Mouse (Mus musculus): ENCODE results near the gene Igfbp3.

Gene Igfbp3

DNA sequence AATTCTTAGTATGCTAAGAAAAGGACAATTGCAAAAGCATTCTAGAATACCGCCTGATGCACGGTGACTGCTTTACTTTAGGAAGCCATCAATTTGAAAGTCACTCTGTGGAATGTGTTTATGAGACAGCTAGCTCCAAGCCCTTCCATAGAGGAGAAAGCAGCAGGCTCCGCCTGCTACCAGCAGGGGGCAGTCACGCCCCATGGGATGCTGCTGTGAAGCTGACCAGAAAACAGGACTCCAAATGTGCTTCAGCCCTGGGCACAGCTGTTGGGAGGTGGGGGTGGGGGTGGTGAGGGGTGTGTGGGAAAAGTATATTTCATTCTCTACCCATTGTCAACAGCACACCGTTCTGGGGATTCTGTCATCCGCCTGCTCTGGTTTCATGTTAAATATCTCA is 3.4 kb downstream of the Igfbp3 start:
- peak; percentile 87 to 90 for DNase-seq

- DNase-seq, result no peak
These were observed 9.9 kb downstream of the Igfbp3 start for GRCm38 (mm10) chr11:7203846-7204245.

GRCm38 (mm10) chr11:7202206-7202605 is 11.5 kb downstream of the Igfbp3 start:
- DNase-seq, result no peak

DNA sequence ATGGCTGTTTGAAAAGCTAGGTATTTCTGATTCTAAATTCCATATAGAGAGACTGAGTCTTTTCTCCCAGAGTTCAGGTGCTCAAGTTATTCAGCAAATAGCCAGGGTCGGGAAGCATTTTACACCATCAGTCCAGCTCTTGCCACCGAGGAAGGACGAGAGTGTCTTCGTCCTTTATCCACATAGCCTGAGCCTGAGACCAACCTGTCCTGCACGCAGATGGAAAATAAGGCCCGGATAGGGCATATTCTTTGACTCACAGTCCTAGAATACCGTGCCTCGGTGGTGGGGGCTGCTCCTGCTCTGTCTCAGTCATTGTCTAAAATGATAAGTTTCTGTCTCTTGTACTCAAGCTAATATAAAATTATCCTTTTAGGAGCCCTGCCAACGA is 13.3 kb downstream of the Igfbp3 start:
- DNase-seq, result no peak

GRCm38 (mm10) chr11:7199736-7200392 is 13.9 kb downstream of the Igfbp3 start:
- DNase-seq, result peak; percentile 68 to 69

GRCm38 (mm10) chr11:7198481-7199256 is 15.1 kb downstream of the Igfbp3 start:
- DNase-seq, result no peak

DNA sequence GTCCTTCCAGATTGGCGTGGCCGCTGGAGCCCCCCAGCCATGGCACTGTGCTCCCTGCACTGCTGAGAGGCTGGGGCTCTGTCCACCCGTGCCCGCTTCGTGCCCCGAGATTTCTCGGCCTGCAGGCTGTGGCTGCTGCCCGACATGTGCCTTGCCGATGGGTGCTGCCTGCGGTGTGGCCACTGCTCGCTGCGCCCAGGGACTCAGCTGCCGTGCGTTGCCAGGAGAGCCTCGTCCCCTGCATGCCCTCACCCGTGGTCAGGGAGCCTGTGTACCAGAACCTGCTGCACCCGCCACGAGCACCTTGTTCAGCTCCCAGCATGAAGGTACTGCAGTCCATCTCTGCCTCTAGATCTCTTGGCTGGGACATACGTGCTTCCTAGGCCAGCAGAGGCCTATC is 15.7 kb downstream of the Igfbp3 start:
- DNase-seq, result peak in 1 of 2 experiments; percentile 45

DNA sequence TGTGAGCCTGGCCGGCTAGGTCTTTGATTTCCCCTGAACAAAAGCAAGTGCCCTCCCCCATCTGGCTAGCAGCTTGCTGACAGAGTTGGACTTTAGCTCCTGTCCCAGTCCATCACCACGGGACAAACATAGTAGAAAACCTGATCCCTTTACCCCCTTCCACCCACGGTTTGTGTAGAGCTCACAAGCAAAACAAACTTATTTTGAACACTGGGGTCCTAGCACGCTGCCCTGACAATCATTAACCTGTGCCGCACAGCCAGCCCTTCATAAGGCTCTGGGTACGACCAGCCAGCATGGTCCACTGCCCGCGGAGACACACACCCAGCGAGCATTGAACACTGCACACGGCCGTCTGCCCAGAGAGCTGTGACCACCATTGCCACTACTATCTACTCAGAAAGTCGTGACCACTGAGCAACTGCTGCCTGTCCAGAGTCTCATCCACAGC is 16.2 kb downstream of the Igfbp3 start, which contains the start of gene Igfbp1:
Igfbp1 (plus strand) TSS at position 292 of the 451 bp plus-strand sequence.
- DNase-seq, result peak; percentile 72 to 84

DNA sequence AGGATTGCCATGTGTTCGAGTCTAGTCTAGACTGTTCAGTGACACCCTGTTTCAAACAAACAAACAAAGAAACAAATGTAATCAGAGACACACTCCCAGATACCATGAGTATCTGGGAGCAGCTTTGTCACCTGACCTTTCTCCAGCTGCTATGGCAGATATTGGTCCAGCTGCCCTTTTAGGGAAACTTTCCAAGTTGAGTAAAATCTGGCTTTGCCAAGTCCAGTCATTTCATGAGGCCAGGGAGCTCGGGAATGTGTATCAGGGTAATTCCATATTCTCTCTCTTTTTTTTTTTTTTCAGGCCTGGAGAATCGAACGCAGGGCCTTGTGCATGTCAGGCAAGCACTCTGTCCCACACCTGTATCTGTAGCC is 18.4 kb downstream of the Igfbp3 start:
- DNase-seq, result no peak

DNA sequence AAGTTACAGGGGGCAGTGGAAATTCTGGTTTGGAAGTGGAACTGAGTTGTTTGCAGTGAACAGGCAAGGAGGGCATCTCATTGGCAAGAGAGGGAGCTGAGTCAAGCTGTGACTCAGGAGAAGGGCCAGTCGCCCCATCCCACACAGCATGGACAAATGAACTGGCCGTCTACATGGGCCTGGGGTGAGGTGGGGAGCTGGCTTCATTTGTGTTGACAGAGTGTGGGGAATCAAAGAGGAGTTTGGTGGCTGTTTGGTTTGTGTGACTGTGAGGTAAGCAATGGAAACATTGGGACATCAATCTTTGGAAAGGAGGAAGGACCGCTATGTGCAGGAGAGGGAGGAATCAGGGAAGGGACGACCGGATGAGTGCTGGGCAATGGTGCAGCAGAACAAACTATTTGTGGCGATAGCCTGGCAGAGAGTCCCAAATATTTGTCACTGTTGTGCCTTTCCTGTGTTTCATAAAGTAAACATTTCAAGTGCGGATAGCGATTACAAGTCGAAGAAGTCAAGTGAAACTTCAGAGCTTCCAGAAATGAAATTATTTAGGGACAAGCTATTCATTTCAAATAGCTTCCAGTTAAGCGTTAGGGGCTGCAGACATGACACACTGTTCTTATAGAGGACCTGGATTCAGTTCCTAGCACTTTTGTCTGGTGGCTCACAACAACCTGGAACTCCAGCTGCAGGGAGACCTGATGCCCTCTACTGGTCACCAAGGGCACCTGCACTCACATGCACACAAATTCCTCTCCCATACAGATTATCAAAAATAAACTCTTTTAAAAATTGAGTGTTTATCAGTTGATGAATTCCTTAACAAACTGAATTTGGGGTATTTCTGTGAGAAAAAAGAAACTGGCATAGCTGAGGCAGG is 19.1 kb downstream of the Igfbp3 start:
- DNase-seq, result no peak

GRCm38 (mm10) chr11:7193134-7193533 is 20.6 kb downstream of the Igfbp3 start:
- DNase-seq, result no peak

DNA sequence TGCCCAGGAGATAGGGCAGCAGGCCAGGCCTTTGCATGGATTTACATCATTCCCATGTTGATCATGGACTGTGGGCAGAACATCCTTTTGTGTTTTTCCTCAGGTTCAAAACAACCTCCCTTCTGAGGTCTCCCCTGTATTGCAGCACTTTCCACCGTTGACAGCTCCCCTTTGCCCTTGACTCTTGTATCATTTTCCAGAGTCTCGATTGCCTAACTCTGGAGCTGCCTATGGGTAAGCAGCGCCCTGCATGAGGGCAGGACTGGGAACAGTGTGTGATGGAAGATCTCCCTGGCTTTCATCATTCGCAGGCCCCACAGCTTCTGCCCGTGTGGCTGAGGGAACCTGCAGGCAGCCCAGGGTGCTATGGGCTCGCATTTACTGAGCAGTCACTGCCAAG is 21.0 kb downstream of the Igfbp3 start:
- no peak for DNase-seq

- no peak for DNase-seq
These were observed 25.3 kb downstream of the Igfbp3 start, which contains the start of gene Gm11985 for GRCm38 (mm10) chr11:7188469-7188868. Gm11985 (minus strand) TSS chr11:7188569.

DNA sequence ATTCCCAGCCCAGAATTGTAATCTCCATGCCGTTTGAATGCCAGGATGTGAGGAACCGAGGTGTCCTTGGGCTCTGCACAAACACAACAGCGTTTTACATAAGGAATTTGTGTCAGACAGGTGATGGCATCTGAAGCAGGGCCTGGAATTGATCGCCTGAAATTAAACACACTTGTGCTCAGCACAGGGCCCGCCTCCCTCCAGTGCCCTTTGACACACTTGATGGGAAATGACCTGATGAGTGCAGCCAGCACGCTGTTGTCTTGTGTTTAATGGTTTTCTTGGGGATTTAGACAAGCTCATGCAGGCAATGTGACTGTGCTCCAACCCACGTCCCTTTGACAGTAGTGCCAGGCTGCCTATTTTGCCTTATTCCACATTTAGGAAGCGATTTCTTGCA is 26.3 kb downstream of the Igfbp3 start:
- no peak for DNase-seq

DNA sequence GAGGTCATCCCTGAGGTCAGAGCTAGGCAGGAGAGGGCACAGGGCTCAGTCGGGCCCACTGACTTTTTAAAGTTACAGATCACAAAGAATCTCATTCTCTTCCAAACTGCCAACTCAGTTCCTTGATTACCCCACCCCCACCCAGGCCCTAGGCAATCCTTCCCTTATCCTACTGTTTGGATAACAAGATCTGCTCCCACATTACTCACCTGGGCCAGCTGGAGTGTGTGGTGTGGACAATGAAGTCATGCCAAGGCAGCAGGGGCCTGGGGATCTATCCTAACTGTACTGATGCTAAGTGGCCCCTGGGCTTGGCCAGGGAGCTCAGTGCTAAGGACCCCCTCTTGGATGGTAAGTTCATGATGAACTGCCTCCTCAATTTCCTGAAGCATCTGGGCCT is 29.3 kb downstream of the Igfbp3 start:
- no peak for DNase-seq

- no peak for DNase-seq
These were observed 31.2 kb downstream of the Igfbp3 start for GRCm38 (mm10) chr11:7182409-7183042.

DNA sequence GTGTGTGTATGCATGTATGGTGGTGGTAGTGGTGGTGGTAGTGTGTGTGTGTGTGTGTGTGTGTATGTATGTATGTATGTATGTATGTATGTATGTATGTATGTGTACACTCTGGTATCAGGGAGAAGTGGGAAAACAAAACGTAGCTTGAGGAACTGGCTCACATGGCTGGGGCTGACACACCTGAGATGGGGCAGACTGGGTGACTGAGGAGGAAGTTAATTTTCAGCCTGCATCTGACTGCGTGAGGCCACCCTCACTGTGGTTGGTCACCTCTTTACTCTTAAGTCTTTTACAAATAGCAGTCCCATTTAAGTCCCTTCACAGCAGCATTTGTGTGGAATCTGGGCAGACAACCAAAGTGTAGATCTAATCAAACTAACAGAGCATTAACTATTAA is 34.4 kb downstream of the Igfbp3 start:
- no peak for DNase-seq

GRCm38 (mm10) chr11:7178724-7179123 is 35.0 kb downstream of the Igfbp3 start:
- no peak for DNase-seq

DNA sequence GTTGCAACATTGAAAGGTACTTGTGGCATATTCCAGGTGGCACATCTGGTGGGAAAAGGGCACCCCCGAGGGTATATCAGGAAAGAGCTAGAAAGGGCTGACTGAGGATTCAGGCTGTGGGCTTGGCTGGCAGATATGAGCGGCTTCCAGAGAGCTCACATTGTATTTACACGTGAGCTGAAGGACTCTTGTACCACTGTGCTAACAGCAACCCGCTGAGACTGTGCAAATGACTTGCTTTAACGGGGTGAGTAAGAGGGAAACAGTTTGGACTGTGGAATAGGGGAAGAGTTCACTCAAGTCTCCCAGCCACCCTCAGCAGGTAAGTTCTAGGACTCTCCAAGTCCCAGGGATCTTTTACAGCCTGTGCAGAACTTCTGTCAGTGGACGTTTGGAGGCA is 40.1 kb downstream of the Igfbp3 start:
- no peak for DNase-seq

DNA sequence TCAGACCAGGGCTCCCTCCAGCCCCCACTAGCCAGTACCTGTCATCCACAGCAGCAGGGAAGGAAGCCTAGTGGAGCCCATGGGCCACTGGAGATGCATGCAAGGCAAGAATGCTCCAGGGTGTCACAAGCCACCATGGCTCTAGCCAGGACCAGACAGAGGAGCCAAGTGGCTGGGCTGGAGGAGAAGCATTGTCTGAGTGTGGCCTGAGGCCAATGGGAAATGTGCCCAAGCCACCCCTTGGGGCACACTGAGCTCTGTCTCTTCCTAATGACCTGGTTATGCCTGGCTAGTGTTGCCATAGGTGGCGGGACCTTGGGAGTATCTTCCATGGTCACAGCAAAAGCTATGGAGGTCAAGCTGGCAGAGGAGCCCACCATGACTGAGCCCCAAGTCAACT is 44.1 kb downstream of the Igfbp3 start:
- DNase-seq, result no peak

DNA sequence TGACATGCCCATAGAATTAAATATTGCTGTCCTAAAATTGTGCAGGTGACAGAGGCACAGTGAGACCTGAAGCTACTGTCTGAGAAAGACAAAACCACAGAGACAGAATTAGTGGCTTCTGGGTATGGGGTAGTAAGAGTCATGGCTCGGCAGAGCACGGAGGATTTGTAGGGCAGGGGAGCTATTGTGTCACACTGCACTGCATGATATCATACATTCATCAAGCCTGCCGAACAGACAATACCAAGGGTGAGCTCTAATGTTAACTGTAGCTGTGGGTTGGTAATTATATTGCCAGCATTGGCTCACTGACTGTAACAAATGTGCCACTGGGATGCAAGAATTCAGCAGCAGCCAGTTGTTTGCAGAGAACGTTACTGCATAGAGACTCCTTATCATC is 49.3 kb downstream of the Igfbp3 start:
- DNase-seq, result no peak

- DNase-seq, result peak; percentile 25 to 48
These were observed 52.1 kb downstream of the Igfbp3 start for GRCm38 (mm10) chr11:7161502-7162174.
